In genomic region chr11:21343490-21343889, GRCm38 (mm10) we compare ENCODE assay signal across 17 mouse cellular contexts.
"Had no signal": no experiment of that assay in that cellular context is flagged by ENCODE, and none has a peak within 500 bp of the region (broad histone marks: within the 10 kb centered on the region; RNA-seq: fewer than 3 reads in every experiment).

No protein-coding gene starts in this region.

- DNase-seq: kidney, adult 18-20 months; kidney, postnatal 25 days; layer of hippocampus, adult 9-11 months; lung, embryonic 14.5 days; midbrain, embryonic 14.5 days; thymus, adult 2 months; thymus, postnatal 14 days; thymus, postnatal 4 days had no signal

- H3K9me3 ChIP-seq: limb, embryonic 10.5 days; limb, embryonic 13.5 days; megakaryocyte, embryonic 14.5 days had no signal

- H3K27ac ChIP-seq: kidney, postnatal 0 days; layer of hippocampus, adult 2 months; limb, embryonic 10.5 days; limb, embryonic 13.5 days; macrophage had no signal

- H3K9ac ChIP-seq: limb, embryonic 13.5 days; lung, embryonic 14.5 days had no signal

- H3K4me1 ChIP-seq: limb, embryonic 10.5 days; limb, embryonic 13.5 days had no signal

- ATAC-seq: intestine, embryonic 16.5 days; lung, postnatal 0 days had no signal

- H3K4me3 ChIP-seq: layer of hippocampus, adult 2 months; limb, embryonic 10.5 days; limb, embryonic 13.5 days; megakaryocyte, embryonic 14.5 days had no signal

- H3K4me2 ChIP-seq: limb, embryonic 13.5 days; lung, embryonic 14.5 days; midbrain, embryonic 11.5 days had no signal

- H3K27me3 ChIP-seq: limb, embryonic 13.5 days; megakaryocyte, embryonic 14.5 days had no signal
